Mouse (Mus musculus): ENCODE results near the gene Sbsn. TPM values are rescaled to one million over a fixed set of nuclear protein-coding genes. Genes with fewer than 3 reads are reported as not detected.
"Not testable (repeated sequence)": the region's sequence is repeated elsewhere in the genome, so short reads cannot be mapped to it uniquely, and the experiment has no call there.

Sbsn gene
- polyA plus RNA-seq, 1 experiment from 2014 or later: 1.4 TPM

- peak within 1 kb of the TSS; percentile 90 for H3K9ac ChIP-seq
- ATAC-seq: peak; percentile 98
- H3K4me3 ChIP-seq (replicated peaks): peak within 1 kb of the TSS; percentile 66
- H3K36me3 ChIP-seq: peaks cover 10% of the 10 kb centered on the region
- H3K27ac ChIP-seq: peak within 1 kb of the TSS; percentile 85
- peaks cover 21% of the 10 kb centered on the region; the same call in 1 of the 2 replicates for H3K4me1 ChIP-seq (replicated peaks)
- H3K9me3 ChIP-seq: no peaks in the 10 kb centered on the region
- H3K27me3 ChIP-seq (replicated peaks): no peaks in the 10 kb centered on the region
- under 1% methylated on average over 60 of the region's 60 CpGs for WGBS
- peak within 1 kb of the TSS; percentile 74 for H3K4me2 ChIP-seq (replicated peaks)
These were observed 21.7 kb upstream of the Sbsn start, which contains the start of gene Tmem147 for GRCm38 (mm10) chr7:30729396-30730063. Gene Tmem147 (minus strand): TSS chr7:30729540.

GRCm38 (mm10) chr7:30730064-30730722 is 21.1 kb upstream of the Sbsn start:
- H3K36me3 ChIP-seq: peaks cover 10% of the 10 kb centered on the region
- H3K9me3 ChIP-seq; ATAC-seq; H3K27me3 ChIP-seq (replicated peaks): not testable (repeated sequence)
- H3K4me2 ChIP-seq (replicated peaks): peak overlapping the region; percentile 74
- 14% methylated on average over 20 of the region's 22 CpGs for WGBS
- peak overlapping the region; percentile 85 for H3K27ac ChIP-seq
- H3K9ac ChIP-seq: peak overlapping the region; percentile 90
- peak overlapping the region; percentile 66 for H3K4me3 ChIP-seq (replicated peaks)
- H3K4me1 ChIP-seq (replicated peaks): peaks cover 21% of the 10 kb centered on the region; the same call in 1 of the 2 replicates

GRCm38 (mm10) chr7:30736211-30736610 is 15.1 kb upstream of the Sbsn start:
- Histone ChIP-seq H3K36me3 (peaks cover 16% of the 10 kb centered on the region), H3K9ac (no peak overlapping the region), H3K9me3 (no peaks in the 10 kb centered on the region), H3K27ac (no peak overlapping the region), H3K4me3 (replicated peaks) (no peak overlapping the region), H3K4me2 (replicated peaks) (no peak overlapping the region), H3K27me3 (replicated peaks) (no peaks in the 10 kb centered on the region), H3K4me1 (replicated peaks) (no peaks in the 10 kb centered on the region)
- WGBS: 93% methylated on average over 3 of the region's 3 CpGs
- ATAC-seq: no peak

- H3K36me3 ChIP-seq; H3K27me3 ChIP-seq (replicated peaks); H3K27ac ChIP-seq; H3K4me3 ChIP-seq (replicated peaks); H3K9ac ChIP-seq; H3K9me3 ChIP-seq; ATAC-seq; H3K4me2 ChIP-seq (replicated peaks); H3K4me1 ChIP-seq (replicated peaks): not testable (repeated sequence)
- WGBS: 72% methylated on average over 2 of the region's 2 CpGs
These were observed 8.7 kb upstream of the Sbsn start for GRCm38 (mm10) chr7:30742570-30742969.

- 69% methylated on average over 4 of the region's 4 CpGs for WGBS
These were observed 7.7 kb upstream of the Sbsn start, which contains the start of gene Gapdhs for GRCm38 (mm10) chr7:30743617-30744016. Gene Gapdhs (minus strand): TSS chr7:30743681.

GRCm38 (mm10) chr7:30744022-30744598 is 7.2 kb upstream of the Sbsn start:
- Histone ChIP-seq H3K27me3 (replicated peaks) (no peaks in the 10 kb centered on the region), H3K9me3 (no peaks in the 10 kb centered on the region), H3K4me2 (replicated peaks) (no peak overlapping the region), H3K27ac (no peak overlapping the region), H3K36me3 (no peaks in the 10 kb centered on the region), H3K4me3 (replicated peaks) (no peak overlapping the region), H3K4me1 (replicated peaks) (no peaks in the 10 kb centered on the region), H3K9ac (no peak overlapping the region)
- peak; percentile 55 for ATAC-seq
- WGBS: 36% methylated on average over 4 of the region's 4 CpGs

More at GRCm38 (mm10) chr7:30743617-30744016, 7.7 kb upstream of the Sbsn start, which contains the start of gene Gapdhs:
- not testable (repeated sequence) for H3K9ac ChIP-seq; H3K4me2 ChIP-seq (replicated peaks); H3K27me3 ChIP-seq (replicated peaks); H3K36me3 ChIP-seq; H3K9me3 ChIP-seq; H3K27ac ChIP-seq; H3K4me1 ChIP-seq (replicated peaks); H3K4me3 ChIP-seq (replicated peaks)
- ATAC-seq: peak; percentile 17; the same call in 1 of the 2 replicates

- WGBS: 73% methylated on average over 7 of the region's 7 CpGs
- ATAC-seq: no peak
- Histone ChIP-seq H3K4me2 (replicated peaks) (no peak overlapping the region), H3K9me3 (no peaks in the 10 kb centered on the region), H3K4me3 (replicated peaks) (no peak overlapping the region), H3K27ac (no peak overlapping the region), H3K9ac (no peak overlapping the region), H3K36me3 (no peaks in the 10 kb centered on the region), H3K4me1 (replicated peaks) (no peaks in the 10 kb centered on the region; the same call in 1 of the 2 replicates), H3K27me3 (replicated peaks) (no peaks in the 10 kb centered on the region)
These were observed 3.6 kb upstream of the Sbsn start for GRCm38 (mm10) chr7:30747525-30748204.

- WGBS: 70% methylated on average over 13 of the region's 13 CpGs
- no peaks in the 10 kb centered on the region for H3K9me3 ChIP-seq
- ATAC-seq: peak; percentile 63
- H3K36me3 ChIP-seq: no peaks in the 10 kb centered on the region
- H3K4me1 ChIP-seq (replicated peaks): no peaks in the 10 kb centered on the region; the same call in 1 of the 2 replicates
- no peak overlapping the region for H3K4me3 ChIP-seq (replicated peaks)
- H3K27me3 ChIP-seq (replicated peaks): no peaks in the 10 kb centered on the region
- H3K27ac ChIP-seq: no peak overlapping the region
- no peak overlapping the region for H3K9ac ChIP-seq
- no peak overlapping the region for H3K4me2 ChIP-seq (replicated peaks)
These were observed 1.3 kb upstream of the Sbsn start for GRCm38 (mm10) chr7:30749824-30750606.

GRCm38 (mm10) chr7:30757001-30757400 is 5.7 kb downstream of the Sbsn start:
- no peak overlapping the region for H3K4me2 ChIP-seq (replicated peaks)
- ATAC-seq: no peak
- H3K9ac ChIP-seq: no peak overlapping the region
- WGBS: 60% methylated on average over 3 of the region's 3 CpGs
- H3K27ac ChIP-seq: no peak overlapping the region
- H3K27me3 ChIP-seq (replicated peaks): no peaks in the 10 kb centered on the region
- H3K4me1 ChIP-seq (replicated peaks): 0 out of 2 replicates have a peak, but pooled peaks cover 4% of the 10 kb centered on the region
- H3K9me3 ChIP-seq: no peaks in the 10 kb centered on the region
- no peak overlapping the region for H3K4me3 ChIP-seq (replicated peaks)
- H3K36me3 ChIP-seq: 0 out of 2 replicates have a peak, but pooled peaks cover 3% of the 10 kb centered on the region

GRCm38 (mm10) chr7:30758853-30759252 is 7.6 kb downstream of the Sbsn start:
- Histone ChIP-seq H3K9ac (no peak overlapping the region), H3K4me3 (replicated peaks) (no peak overlapping the region), H3K9me3 (no peaks in the 10 kb centered on the region), H3K4me2 (replicated peaks) (no peak overlapping the region), H3K4me1 (replicated peaks) (0 out of 2 replicates have a peak, but pooled peaks cover 4% of the 10 kb centered on the region), H3K27me3 (replicated peaks) (0 out of 2 replicates have a peak, but pooled peaks cover 2% of the 10 kb centered on the region), H3K36me3 (0 out of 2 replicates have a peak, but pooled peaks cover 3% of the 10 kb centered on the region), H3K27ac (no peak overlapping the region)
- peak; percentile 67 for ATAC-seq
- WGBS: 26% methylated on average over 4 of the region's 4 CpGs

- Histone ChIP-seq H3K4me3 (replicated peaks) (no peak overlapping the region), H3K4me1 (replicated peaks) (0 out of 2 replicates have a peak, but pooled peaks cover 4% of the 10 kb centered on the region), H3K36me3 (no peaks in the 10 kb centered on the region), H3K27me3 (replicated peaks) (peaks cover 2% of the 10 kb centered on the region; the same call in 1 of the 2 replicates), H3K9me3 (no peaks in the 10 kb centered on the region), H3K4me2 (replicated peaks) (no peak overlapping the region), H3K27ac (no peak overlapping the region), H3K9ac (no peak overlapping the region)
- 79% methylated on average over 4 of the region's 4 CpGs for WGBS
- ATAC-seq: no peak
These were observed 10.6 kb downstream of the Sbsn start for GRCm38 (mm10) chr7:30761769-30762352.
